Mouse (Mus musculus) hindbrain, embryonic 12.5 days (tissue): ENCODE data around the gene Grin2b. TPM values are rescaled to one million over a fixed set of nuclear protein-coding genes. Genes with fewer than 3 reads are reported as not detected.

Experiments
- ATAC-seq: fragments of 200-750 bp; cut with Nextera tagmentation; 2 replicates; pipeline ENCODE4 v1.8.0; 2017; ENCODE audit warnings: moderate TSS enrichment; ENCODE audit not compliant: low FRiP score
- H3K27ac ChIP-seq: fragments of 300-500 bp; sonication (generic); 2 replicates; pipeline ENCODE4 v1.5.1; 2016; ENCODE audit warnings: mild to moderate bottlenecking
- H3K27me3 ChIP-seq: fragments of 300-500 bp; sonication (generic); 2 replicates; pipeline ENCODE4 v1.6.1; 2016; ENCODE audit warnings: mild to moderate bottlenecking
- H3K36me3 ChIP-seq: fragments of 300-500 bp; sonication (generic); 2 replicates; pipeline ENCODE4 v1.6.1; 2016; ENCODE audit warnings: mild to moderate bottlenecking
- H3K4me1 ChIP-seq: fragments of 300-500 bp; sonication (generic); 2 replicates; pipeline ENCODE4 v1.6.1; 2016
- H3K4me2 ChIP-seq: fragments of 300-500 bp; sonication (generic); replicated peaks from 2 replicates; pipeline ENCODE4 v1.6.1; 2016; ENCODE audit warnings: mild to moderate bottlenecking
- H3K4me3 ChIP-seq: fragments of 300-500 bp; sonication (generic); 2 replicates; pipeline ENCODE4 v1.5.1; 2016; ENCODE audit warnings: mild to moderate bottlenecking
- H3K9ac ChIP-seq: fragments of 300-500 bp; sonication (generic); 2 replicates; pipeline ENCODE4 v1.6.1; 2016; ENCODE audit warnings: mild to moderate bottlenecking, moderate library complexity
- H3K9me3 ChIP-seq: fragments of 300-500 bp; sonication (generic); replicated peaks from 2 replicates; pipeline ENCODE4 v1.6.1; 2016; ENCODE audit warnings: mild to moderate bottlenecking
- WGBS: fragments of 180-500 bp; shearing (Covaris S2); methylation state at CpG from one replicate; pipeline ENCODE4 v1.1.7; 2016; 5-methylcytosine and 5-hydroxymethylcytosine counted together
- polyA plus RNA-seq: library from polyadenylated mRNA; unstranded; fragments of >200 nt; fragmentation: Nextera tagmentation; extraction: Ambion mirVana; gene quantifications from 2 replicates; pipeline ENCODE4 v1.2.1, GENCODE M21; 2016

Grin2b gene
- polyA plus RNA-seq, 1 experiment from 2014 or later = 10.0 TPM

GRCm38 (mm10) chr6:135972481-135972880, 200.8 kb downstream of the Grin2b start:
- no peaks in the 10 kb centered on the region for H3K36me3 ChIP-seq
- H3K9me3 ChIP-seq = no peaks in the 10 kb centered on the region
- no peak for ATAC-seq
- H3K4me1 ChIP-seq = no peaks in the 10 kb centered on the region
- no peaks in the 10 kb centered on the region for H3K27me3 ChIP-seq
- 76% methylated on average over 9 of the region's 9 CpGs for WGBS
- no peak overlapping the region for H3K9ac ChIP-seq
- no peak overlapping the region for H3K4me3 ChIP-seq
- no peak overlapping the region for H3K4me2 ChIP-seq
- no peak overlapping the region for H3K27ac ChIP-seq

DNA sequence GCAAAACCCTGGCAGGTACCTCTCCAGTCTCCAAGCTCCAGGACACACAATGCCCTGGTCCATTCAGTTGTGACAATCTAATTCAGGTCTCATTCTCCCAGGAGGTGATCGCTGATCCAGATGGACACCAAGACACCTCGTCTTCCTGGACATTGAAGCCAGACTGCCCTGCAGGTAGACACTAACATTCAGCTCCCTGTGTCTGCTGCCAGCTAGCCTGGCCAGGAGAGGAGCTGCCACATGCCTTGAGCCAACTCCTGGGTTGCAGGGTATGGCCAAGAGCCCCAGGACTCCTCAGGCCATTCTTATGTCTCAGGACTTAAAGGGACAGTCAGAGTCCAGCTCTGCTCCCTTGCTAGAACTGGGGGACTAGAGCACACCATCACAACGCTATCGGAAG, 201.8 kb downstream of the Grin2b start:
- Histone ChIP-seq H3K9ac (no peak overlapping the region), H3K27me3 (no peaks in the 10 kb centered on the region), H3K36me3 (no peaks in the 10 kb centered on the region), H3K4me2 (no peak overlapping the region), H3K27ac (no peak overlapping the region), H3K9me3 (no peaks in the 10 kb centered on the region), H3K4me3 (no peak overlapping the region), H3K4me1 (no peaks in the 10 kb centered on the region)
- no peak for ATAC-seq
- 94% methylated on average over 4 of the region's 4 CpGs for WGBS

DNA sequence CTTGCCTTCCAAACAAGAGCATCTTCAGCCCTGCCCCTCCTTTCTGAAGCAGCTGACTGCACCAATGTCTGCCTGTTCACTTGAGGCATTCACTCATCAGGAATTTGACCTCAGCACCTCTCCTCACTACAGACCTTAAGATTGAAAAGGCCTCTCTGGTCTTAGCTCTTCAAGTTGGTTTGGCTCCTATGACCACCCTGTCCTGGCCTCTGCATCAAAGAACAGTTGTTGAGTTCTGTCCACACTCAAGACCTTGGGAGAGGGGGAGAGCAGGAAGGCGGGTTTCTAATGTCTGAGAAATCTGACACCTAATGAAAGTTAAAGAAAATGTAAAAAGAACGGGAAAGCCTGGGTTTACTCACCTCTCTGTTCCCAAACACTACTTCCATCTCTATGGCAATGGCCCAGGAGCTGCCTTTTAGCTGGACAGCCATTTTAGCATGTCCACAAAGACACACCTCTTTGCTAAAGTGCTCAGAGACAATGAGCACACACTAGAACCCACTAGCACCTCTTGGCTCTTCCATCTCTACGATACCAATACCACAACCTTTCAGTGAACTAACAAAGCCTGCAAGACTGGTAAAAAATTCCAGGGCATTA, 202.5 kb downstream of the Grin2b start:
- no peak for ATAC-seq
- H3K4me3 ChIP-seq = no peak overlapping the region
- no peaks in the 10 kb centered on the region for H3K27me3 ChIP-seq
- no peaks in the 10 kb centered on the region for H3K9me3 ChIP-seq
- no peak overlapping the region for H3K4me2 ChIP-seq
- no peak overlapping the region for H3K27ac ChIP-seq
- 75% methylated on average over 3 of the region's 3 CpGs for WGBS
- no peak overlapping the region for H3K9ac ChIP-seq
- H3K4me1 ChIP-seq = no peaks in the 10 kb centered on the region
- no peaks in the 10 kb centered on the region for H3K36me3 ChIP-seq

DNA sequence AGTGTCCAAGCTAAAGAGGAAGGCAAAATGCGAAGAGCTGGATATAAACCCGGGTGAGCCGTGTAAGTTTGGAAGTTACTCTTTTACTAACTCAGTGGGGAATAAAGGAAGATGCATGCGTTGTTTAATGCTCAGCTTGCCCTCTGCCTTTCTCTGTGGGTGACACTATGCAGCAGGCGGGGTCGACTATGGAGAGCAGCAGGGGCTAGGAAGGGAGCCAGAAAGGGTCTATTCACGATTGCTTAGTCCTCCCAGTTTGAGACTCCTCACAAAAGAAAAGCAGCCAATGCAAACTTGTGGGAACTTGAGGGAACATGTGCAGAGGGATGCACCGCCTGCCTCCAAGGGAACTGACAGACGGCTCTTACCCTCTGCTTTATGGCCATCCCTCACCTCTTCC, 211.5 kb downstream of the Grin2b start:
- 25% methylated on average over 9 of the region's 9 CpGs for WGBS

GRCm38 (mm10) chr6:135959629-135960028, 213.7 kb downstream of the Grin2b start:
- no peaks in the 10 kb centered on the region for H3K36me3 ChIP-seq
- ATAC-seq = no peak
- WGBS = 90% methylated on average over 10 of the region's 10 CpGs
- no peaks in the 10 kb centered on the region for H3K27me3 ChIP-seq
- H3K9ac ChIP-seq = no peak overlapping the region
- H3K27ac ChIP-seq = no peak overlapping the region
- H3K4me3 ChIP-seq = no peak overlapping the region
- H3K9me3 ChIP-seq = no peaks in the 10 kb centered on the region
- H3K4me2 ChIP-seq = no peak overlapping the region
- H3K4me1 ChIP-seq = peaks cover 10% of the 10 kb centered on the region; the same call in 1 of the 2 replicates

More for the DNA sequence above, 211.5 kb downstream of the Grin2b start:
- no peak overlapping the region for H3K27ac ChIP-seq
- no peaks in the 10 kb centered on the region for H3K9me3 ChIP-seq
- H3K4me3 ChIP-seq = no peak overlapping the region
- peak; percentile 61; the same call in 1 of the 2 replicates for ATAC-seq
- no peaks in the 10 kb centered on the region for H3K36me3 ChIP-seq
- peaks cover 10% of the 10 kb centered on the region; the same call in 1 of the 2 replicates for H3K4me1 ChIP-seq
- 0 out of 2 replicates have a peak overlapping the region, but pooled peaks have one; percentile 3 for H3K4me2 ChIP-seq
- no peaks in the 10 kb centered on the region for H3K27me3 ChIP-seq
- H3K9ac ChIP-seq = no peak overlapping the region

GRCm38 (mm10) chr6:135951666-135952065, 221.6 kb downstream of the Grin2b start:
- H3K27ac ChIP-seq = no peak overlapping the region
- no peak overlapping the region for H3K9ac ChIP-seq
- H3K36me3 ChIP-seq = no peaks in the 10 kb centered on the region
- no peaks in the 10 kb centered on the region for H3K27me3 ChIP-seq
- ATAC-seq = no peak
- 80% methylated on average over 5 of the region's 5 CpGs for WGBS
- no peaks in the 10 kb centered on the region for H3K9me3 ChIP-seq
- H3K4me3 ChIP-seq = no peak overlapping the region
- no peak overlapping the region for H3K4me2 ChIP-seq
- H3K4me1 ChIP-seq = peaks cover 7% of the 10 kb centered on the region; the same call in 1 of the 2 replicates

DNA sequence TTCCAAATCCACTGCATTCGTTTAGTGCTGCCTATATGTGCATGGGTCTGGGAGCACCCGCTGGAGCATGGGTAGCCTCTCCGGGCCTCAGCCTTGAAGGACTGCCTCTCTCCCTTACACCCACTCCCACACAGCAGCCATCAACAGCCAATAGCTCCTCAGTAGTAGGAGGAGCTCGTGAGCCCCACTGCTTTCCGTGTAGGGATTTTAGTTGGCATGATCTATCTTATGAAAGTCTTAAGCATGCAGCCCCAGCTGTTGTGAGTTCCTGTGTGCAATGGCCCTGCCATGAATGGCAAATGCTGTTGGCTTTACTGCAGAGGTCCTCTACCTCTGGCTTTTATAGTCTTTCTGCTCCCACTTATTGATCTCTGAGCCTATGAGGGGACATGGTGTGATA, 227.8 kb downstream of the Grin2b start:
- H3K27me3 ChIP-seq = no peaks in the 10 kb centered on the region
- H3K27ac ChIP-seq = no peak overlapping the region
- WGBS = 87% methylated on average over 5 of the region's 5 CpGs
- no peaks in the 10 kb centered on the region for H3K9me3 ChIP-seq
- no peak for ATAC-seq
- H3K9ac ChIP-seq = no peak overlapping the region
- H3K4me1 ChIP-seq = 0 out of 2 replicates have a peak, but pooled peaks cover 6% of the 10 kb centered on the region
- no peak overlapping the region for H3K4me2 ChIP-seq
- no peaks in the 10 kb centered on the region for H3K36me3 ChIP-seq
- H3K4me3 ChIP-seq = no peak overlapping the region

GRCm38 (mm10) chr6:135944358-135944757, 229.0 kb downstream of the Grin2b start:
- Histone ChIP-seq H3K4me2 (no peak overlapping the region), H3K9ac (no peak overlapping the region), H3K4me1 (0 out of 2 replicates have a peak, but pooled peaks cover 6% of the 10 kb centered on the region), H3K9me3 (no peaks in the 10 kb centered on the region), H3K27ac (no peak overlapping the region), H3K36me3 (no peaks in the 10 kb centered on the region), H3K27me3 (no peaks in the 10 kb centered on the region), H3K4me3 (no peak overlapping the region)
- no peak for ATAC-seq
- WGBS = 85% methylated on average over 5 of the region's 5 CpGs

DNA sequence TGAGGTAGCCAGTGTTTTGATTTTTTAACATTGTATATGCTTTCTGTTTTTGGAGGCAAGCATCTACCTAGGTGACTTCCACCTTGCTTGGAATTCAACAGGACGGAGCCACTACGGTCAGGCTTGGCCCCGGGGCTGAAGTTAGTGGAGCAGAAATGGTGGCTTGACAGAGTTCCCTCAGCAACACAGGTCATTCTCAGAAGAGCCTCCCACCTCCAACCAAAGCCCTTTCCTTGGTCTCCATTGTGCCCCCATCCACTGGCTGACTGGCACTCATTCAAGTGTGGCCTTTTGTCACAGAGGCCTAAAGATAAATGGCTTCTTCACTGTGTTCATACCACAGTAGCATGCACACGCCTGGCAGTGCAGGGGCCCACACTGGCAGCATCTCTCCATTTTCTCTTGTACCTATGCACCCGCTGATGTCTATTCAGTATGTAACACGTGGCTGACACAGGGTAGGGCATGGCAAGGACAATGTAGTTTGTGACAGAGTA, 230.1 kb downstream of the Grin2b start:
- Histone ChIP-seq H3K36me3 (no peaks in the 10 kb centered on the region), H3K9me3 (no peaks in the 10 kb centered on the region), H3K9ac (no peak overlapping the region), H3K4me3 (no peak overlapping the region), H3K27me3 (no peaks in the 10 kb centered on the region), H3K4me2 (no peak overlapping the region), H3K4me1 (0 out of 2 replicates have a peak, but pooled peaks cover 6% of the 10 kb centered on the region), H3K27ac (no peak overlapping the region)
- ATAC-seq = no peak
- 69% methylated on average over 6 of the region's 6 CpGs for WGBS

DNA sequence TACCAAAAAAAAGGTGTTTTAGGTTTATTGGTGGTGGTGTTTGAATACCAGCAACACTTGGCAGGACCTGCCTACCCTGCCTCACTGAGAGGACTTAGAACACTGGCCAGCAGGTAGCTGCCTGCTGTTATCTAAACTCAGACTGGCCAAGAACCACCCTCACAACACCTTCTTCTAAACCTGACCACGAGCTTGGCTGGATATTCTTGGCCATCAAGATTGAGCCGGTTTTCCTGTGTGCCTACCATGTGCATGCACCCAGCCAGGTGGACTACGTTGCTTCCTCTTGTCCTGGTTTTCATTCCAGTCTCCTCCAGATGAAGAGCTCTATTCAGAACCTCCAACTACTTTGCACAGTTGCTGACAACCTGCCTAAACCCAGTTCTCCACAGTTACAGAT, 240.4 kb downstream of the Grin2b start:
- H3K36me3 ChIP-seq = no peaks in the 10 kb centered on the region
- WGBS = 89% methylated on average over 3 of the region's 3 CpGs
- H3K9ac ChIP-seq = no peak overlapping the region
- H3K27me3 ChIP-seq = no peaks in the 10 kb centered on the region
- H3K4me3 ChIP-seq = no peak overlapping the region
- no peaks in the 10 kb centered on the region for H3K9me3 ChIP-seq
- no peak for ATAC-seq
- no peak overlapping the region for H3K4me2 ChIP-seq
- H3K27ac ChIP-seq = no peak overlapping the region
- H3K4me1 ChIP-seq = no peaks in the 10 kb centered on the region

DNA sequence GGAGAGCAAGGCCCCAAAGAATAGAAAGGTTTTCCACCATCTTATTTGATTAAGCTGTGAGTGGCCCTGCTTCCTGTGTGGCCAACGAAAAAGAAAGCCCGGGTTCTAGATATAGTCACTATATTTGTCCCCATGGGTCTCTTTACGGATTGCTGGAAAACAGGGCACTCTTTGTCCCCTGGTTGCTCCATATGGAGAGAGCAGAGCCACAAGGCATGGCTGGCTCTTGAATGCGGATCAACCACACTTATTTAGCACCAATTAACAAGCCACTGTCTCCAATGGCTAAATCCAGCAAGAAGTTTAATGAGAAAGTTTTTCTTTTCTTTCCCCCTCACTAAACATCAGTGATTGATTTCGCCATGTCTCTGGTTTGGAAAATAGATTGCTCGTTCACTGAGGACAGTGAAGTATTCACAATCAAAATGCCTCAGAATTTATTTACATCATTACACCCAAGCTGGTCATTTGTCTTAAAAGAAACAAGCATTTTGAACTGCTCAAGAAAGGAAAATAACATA, 240.9 kb downstream of the Grin2b start:
- Histone ChIP-seq H3K27ac (no peak overlapping the region), H3K27me3 (no peaks in the 10 kb centered on the region), H3K4me3 (no peak overlapping the region), H3K4me1 (no peaks in the 10 kb centered on the region), H3K36me3 (no peaks in the 10 kb centered on the region), H3K9ac (no peak overlapping the region), H3K9me3 (no peaks in the 10 kb centered on the region), H3K4me2 (no peak overlapping the region)
- ATAC-seq = no peak
- WGBS = 77% methylated on average over 6 of the region's 6 CpGs

DNA sequence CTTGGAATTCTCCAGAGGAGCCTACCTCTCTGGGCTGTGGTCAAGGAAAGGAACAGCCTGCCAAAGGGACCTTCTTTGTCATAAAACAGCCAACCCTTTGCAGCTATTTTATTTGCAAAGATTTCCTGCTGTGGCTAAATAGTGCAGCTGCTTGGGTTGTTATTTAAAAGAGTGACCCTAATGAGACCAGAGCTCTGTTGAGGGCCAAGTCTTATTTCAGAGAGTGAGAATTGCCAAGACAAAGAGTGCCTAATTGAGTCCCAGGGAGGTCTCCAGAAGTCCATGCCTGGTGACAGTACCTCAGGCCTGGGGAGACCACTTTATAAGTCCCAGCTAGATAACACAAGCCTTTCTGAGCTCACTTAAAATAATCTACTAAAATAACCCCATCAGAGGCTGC, 255.6 kb downstream of the Grin2b start:
- no peak overlapping the region for H3K9ac ChIP-seq

DNA sequence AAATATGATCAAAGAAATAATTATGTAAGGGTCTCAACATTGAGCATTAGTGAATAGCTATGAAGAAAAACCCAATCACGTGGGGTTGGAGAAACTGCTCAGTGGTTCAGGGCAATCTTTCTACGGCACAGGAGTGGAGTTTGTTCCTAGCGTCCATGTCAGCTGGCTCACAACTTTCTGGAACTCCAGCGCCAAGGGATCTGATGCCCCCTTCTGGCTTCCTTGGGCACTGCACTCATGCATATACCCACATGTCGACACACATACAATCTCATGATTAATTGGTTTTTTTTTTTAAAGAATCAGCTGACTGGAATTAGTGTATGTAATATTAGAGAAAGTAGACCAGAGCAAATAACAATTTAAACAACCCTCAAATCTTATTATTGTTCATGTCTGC, 258.7 kb downstream of the Grin2b start:
- Histone ChIP-seq H3K36me3 (no peaks in the 10 kb centered on the region), H3K9ac (no peak overlapping the region), H3K9me3 (no peaks in the 10 kb centered on the region), H3K27ac (no peak overlapping the region), H3K4me1 (no peaks in the 10 kb centered on the region), H3K27me3 (no peaks in the 10 kb centered on the region), H3K4me2 (no peak overlapping the region), H3K4me3 (no peak overlapping the region)
- no peak for ATAC-seq
- 93% methylated on average over 5 of the region's 5 CpGs for WGBS

More for the DNA sequence above, 255.6 kb downstream of the Grin2b start:
- Histone ChIP-seq H3K4me3 (no peak overlapping the region), H3K36me3 (no peaks in the 10 kb centered on the region), H3K4me2 (no peak overlapping the region), H3K4me1 (no peaks in the 10 kb centered on the region), H3K9me3 (no peaks in the 10 kb centered on the region), H3K27me3 (no peaks in the 10 kb centered on the region), H3K27ac (no peak overlapping the region)
- no peak for ATAC-seq
